Mouse (Mus musculus) left cerebral cortex, postnatal 14 days (tissue): ENCODE results near the gene Slc35a2. TPM values are rescaled to one million over a fixed set of nuclear protein-coding genes. Genes with fewer than 3 reads are reported as not detected.
"Not testable (repeated sequence)": the region's sequence is repeated elsewhere in the genome, so short reads cannot be mapped to it uniquely, and the experiment has no call there.

Source experiments
- DNase-seq, 2 experiments: peaks; one replicate each; pipeline ENCODE4 v3.0.0; 2021 to 2022; ENCODE audit warnings: low spot score in 2 of 2, mixed read lengths in 1 of 2
- intact Hi-C: fragments of 180-260 bp; cut with DNase I; formaldehyde crosslinking; loops from one replicate; pipeline ENCODE4 v1.15.1; 2025
- total RNA-seq, 2 experiments: library from RNA; stranded (reverse); gene quantifications; 2 replicates each; pipeline ENCODE4 v1.2.3; 2021

The Slc35a2 gene
- total RNA-seq, 2 experiments from 2014 or later = 46.3 to 56.3 TPM

- DNase-seq = no peak
- intact Hi-C loops = loop anchor here (2.0 kb wide), 1 partner anchor 19 kb away; the partner anchor contains the start of gene Pim2
Observed at GRCm38 (mm10) chrX:7898211-7898610, 14.4 kb downstream of the Slc35a2 start.

DNA sequence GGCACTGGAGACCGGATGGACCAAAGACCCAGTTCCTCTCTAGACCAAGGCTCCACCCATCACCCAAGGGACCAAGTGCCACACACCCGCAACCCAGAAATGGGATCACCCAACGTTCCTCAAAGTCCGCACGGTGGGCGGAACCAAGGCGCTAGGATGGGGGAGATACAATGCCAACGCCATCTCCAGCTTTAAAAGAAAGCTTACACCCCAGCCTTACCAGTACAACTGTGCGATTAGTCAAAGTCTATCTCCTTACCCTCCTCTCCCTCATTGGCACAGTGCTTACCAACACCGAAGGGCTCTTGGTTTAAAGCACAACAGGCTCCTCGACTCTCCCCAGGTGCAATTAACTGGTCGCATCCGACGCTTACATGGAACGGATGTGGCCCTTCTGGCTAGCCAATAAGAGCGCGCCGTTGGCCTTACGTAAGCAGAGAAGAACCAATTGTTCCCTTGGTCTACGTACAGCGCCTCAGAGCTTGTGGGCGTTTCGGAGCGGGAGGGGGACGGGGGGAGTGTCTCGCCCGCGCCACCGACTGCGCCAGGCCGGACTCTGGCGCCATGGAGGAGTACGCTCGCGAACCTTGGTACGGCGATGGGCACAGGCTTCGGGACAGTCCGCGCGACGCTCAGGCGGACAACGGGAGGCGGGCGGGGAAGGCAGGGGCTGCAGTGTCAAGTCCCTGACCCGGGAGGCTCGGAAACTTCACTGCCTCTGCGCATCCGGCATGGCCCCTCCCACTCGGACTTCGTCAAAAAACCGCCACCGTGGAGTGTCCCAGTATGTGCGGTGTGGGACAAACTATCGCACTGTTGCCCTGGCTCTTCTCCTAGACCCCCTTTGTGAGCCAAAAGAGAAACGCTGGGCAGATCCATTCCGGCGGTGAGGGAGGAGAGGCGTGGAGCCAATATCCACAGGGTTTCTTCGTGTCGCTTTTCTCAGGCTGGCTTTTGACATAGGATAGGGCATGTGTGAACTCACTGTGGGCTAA lies 15.3 kb downstream of the Slc35a2 start, which contains the start of the genes Pqbp1 and Timm17b:
TSS of gene Pqbp1 (minus strand) at position 390 of the 995 bp plus-strand sequence.
TSS of gene Timm17b (plus strand) at position 478 of the 995 bp plus-strand sequence.
- intact Hi-C loops = loop anchor here (2.0 kb wide), 1 partner anchor 20 kb away; the partner anchor contains the start of gene Pim2
- DNase-seq = peak; percentile 88 to 91

DNA sequence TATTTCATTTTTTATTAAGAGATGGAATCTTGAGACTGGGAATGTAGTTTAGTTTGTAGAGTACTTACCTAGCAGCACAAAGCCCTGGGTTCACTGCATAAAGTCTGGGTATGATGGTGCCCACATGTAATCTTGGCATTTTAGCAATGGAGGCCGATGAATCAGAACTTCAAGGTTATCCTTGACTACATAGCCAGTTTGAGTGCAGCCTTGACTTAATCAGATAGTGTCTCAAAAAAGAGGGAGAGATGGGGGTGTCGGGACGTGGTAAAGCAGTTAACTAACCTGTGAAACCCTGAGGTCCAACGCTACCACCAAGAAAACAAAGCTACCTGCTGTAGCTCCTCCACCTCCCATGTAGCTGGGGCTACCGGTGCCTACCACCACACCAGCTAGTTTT lies 20.6 kb downstream of the Slc35a2 start:
- DNase-seq = no peak
- intact Hi-C loops = no loop called here

- intact Hi-C loops = no loop called here
- DNase-seq = no peak
Observed at GRCm38 (mm10) chrX:7907735-7908134, 23.9 kb downstream of the Slc35a2 start, which contains the start of gene Gm10491. Gene Gm10491 (minus strand): TSS chrX:7907835.

DNA sequence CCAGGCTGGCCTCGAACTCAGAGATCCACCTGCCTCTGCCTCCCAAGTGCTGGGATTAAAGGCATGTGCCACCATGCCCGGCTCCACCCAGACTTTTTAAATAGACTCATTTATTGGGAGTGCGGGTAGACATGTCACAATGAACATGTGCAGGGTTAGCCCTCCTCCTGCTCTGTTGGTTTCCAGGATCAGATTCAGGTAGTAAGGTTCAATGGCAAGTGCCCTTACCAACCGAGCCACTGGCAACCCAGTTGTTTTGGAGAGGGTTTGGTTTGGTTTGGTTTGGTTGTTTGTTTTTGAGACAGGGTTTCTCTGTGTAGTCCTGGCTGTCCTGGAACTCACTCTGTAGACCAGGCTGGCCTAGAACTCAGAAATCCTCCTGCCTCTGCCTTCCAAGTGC lies 25.4 kb downstream of the Slc35a2 start, which contains the start of gene Gm10490:
TSS of gene Gm10490 (plus strand) at position 301 of the 400 bp plus-strand sequence.
- DNase-seq, intact Hi-C loops: not testable (repeated sequence)

- DNase-seq = no peak
Observed at GRCm38 (mm10) chrX:7910473-7910872, 26.6 kb downstream of the Slc35a2 start.

DNA sequence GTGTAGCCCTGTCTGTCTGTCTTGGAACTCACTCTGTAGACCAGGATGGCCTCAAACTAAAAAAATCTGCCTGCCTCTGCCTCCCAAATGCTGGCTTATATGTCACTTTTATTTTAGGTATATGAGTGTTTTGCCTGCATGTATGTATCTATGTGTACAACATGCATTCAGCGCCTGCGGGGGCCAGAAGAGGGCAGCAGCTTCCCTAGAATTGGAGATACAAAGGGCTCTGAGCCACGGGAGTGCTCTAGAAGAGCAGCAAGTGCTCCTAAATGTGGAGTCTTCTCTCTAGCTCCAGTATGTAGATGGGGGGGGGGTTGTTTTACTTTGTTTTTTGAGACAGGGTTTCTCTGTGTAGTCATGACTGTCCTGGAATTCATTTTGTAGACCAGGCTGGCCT lies 31.8 kb downstream of the Slc35a2 start:
- DNase-seq = peak in 1 of 2 experiments; percentile 32
- intact Hi-C loops = not testable (repeated sequence)

More at GRCm38 (mm10) chrX:7910473-7910872, 26.6 kb downstream of the Slc35a2 start:
- intact Hi-C loops = loop anchor here (5.0 kb wide), 1 partner anchor 107 kb away; the partner anchor contains the start of gene Glod5

DNA sequence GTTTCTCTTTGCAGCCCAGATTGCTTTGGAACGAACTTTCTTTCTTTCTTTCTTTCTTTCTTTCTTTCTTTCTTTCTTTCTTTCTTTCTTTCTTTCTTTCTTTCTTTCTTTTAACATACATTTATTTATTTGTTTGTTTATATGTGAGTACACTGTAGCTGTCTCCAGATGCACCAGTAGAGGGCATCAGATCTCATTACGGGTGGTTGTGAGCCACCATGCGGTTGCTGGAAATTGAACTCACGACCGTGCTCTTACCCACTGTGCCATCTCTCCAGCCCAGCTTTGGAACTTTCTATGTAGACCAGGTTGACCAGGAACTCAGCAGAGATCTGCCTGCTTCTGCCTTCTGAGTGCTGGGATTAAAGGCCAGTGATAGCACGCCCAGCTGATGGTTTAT lies 34.1 kb downstream of the Slc35a2 start:
- intact Hi-C loops = not testable (repeated sequence)

DNA sequence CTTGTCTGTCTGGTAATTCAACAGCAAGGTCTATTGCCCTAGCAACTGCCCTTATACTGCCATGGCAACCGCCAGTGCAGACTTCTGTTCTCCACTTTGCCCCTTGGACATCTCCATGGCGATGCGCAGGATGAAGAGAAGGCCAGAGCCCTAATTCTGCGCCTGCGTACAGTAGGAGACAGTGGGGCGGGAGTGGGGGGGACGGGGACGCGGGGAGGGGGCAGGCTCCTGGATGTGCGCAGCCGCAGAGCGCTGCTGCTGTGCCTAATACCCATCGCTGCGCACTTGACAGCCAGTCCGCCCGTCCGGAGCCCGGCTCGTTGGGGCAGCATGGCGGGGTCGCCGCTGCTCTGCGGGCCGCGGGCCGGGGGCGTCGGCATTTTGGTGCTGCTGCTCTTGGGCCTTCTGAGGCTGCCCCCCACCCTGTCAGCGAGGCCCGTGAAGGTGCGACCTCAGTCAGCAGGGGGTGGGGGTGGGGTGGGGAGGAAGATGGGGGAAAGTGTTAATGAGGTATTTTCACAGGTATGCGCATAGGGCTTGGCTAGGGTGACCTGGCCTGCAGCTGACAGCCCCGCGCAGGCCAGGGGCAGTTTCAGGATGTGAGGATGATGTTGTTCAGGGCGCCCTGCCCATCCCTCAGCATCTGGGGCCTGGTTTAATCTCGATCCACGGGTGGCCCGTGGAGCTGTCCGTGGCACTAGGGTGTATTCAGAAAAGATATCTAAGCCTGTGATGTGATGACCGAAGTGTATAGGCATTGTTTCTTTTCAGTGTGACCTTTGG lies 36.0 kb downstream of the Slc35a2 start, which contains the start of gene Pcsk1n:
TSS of gene Pcsk1n (plus strand) at position 222 of the 783 bp plus-strand sequence.
- DNase-seq = peak; percentile 44 to 63
- intact Hi-C loops = loop anchor here (10.0 kb wide), 1 partner anchor 215 kb away; the partner anchor contains the start of gene Wdr13

More for the DNA sequence above, 34.1 kb downstream of the Slc35a2 start:
- not testable (repeated sequence) for DNase-seq

GRCm38 (mm10) chrX:7922032-7922431 lies 38.2 kb downstream of the Slc35a2 start:
- intact Hi-C loops = loop anchor here (10.0 kb wide), 1 partner anchor 213 kb away; the partner anchor contains the start of gene Wdr13
- no peak for DNase-seq

GRCm38 (mm10) chrX:7926266-7926665 lies 42.4 kb downstream of the Slc35a2 start:
- DNase-seq = no peak
- intact Hi-C loops = loop anchor here (10.0 kb wide), 1 partner anchor 209 kb away; the partner anchor contains the start of gene Wdr13

DNA sequence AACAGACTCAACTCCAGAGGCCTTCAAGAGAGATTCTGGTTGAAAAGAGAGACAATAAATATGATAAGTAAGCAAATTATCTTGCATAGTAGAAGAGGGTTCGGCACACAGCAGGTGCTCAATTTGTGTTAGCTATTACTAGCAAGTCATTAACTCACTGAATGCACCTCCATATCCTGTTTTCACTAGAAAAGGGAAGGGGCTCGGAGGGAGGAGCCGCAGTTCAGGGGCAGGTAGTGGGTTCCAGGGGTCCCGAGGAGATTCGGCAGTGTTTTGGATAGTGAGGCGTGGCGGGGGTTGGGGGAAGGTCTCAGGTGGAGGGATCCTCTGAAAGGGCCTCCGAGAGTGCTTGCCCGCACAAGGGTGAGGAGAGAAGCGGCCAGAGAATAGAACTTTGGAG lies 43.3 kb downstream of the Slc35a2 start:
- intact Hi-C loops = loop anchor here (10.0 kb wide), 1 partner anchor 208 kb away; the partner anchor contains the start of gene Wdr13
- DNase-seq = no peak

- no peak for DNase-seq
- intact Hi-C loops = loop anchor here (10.0 kb wide), 1 partner anchor 206 kb away; the partner anchor contains the start of gene Wdr13
Observed at GRCm38 (mm10) chrX:7928270-7928790, 44.5 kb downstream of the Slc35a2 start, which contains the start of gene Eras. Gene Eras (minus strand): TSS chrX:7928607.

GRCm38 (mm10) chrX:7936874-7937273 lies 53.0 kb downstream of the Slc35a2 start:
- no peak for DNase-seq
- intact Hi-C loops = loop anchor here (10.0 kb wide), 1 partner anchor 62 kb away; the partner anchor contains the start of gene Pim2

DNA sequence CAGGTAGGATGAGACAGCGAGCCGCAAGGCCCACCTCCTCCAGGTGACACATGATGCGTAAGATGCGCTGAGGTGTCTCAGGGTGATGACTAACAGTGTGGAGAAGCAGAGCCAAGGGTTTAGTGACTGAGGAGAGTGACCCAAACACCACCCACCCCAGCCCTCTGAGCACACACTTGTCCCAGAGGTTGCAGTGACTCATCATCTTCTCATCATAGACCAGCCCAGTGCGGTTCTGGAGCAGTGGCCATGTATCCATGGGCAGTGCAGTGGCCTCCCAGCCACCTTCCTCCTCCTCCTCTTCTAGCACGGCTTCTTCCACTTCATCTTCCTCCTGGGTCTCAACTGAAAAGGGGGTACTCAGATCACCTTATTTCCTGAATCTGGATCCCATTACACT lies 53.8 kb downstream of the Slc35a2 start:
- intact Hi-C loops = loop anchor here (10.0 kb wide), 1 partner anchor 63 kb away; the partner anchor contains the start of gene Pim2
- no peak for DNase-seq
